Mouse (Mus musculus) hindbrain, postnatal 0 days (tissue): ENCODE results near the gene Gm13278. TPM values are rescaled to one million over a fixed set of nuclear protein-coding genes. Genes with fewer than 3 reads are reported as not detected.
"Not testable (repeated sequence)": the region's sequence is repeated elsewhere in the genome, so short reads cannot be mapped to it uniquely, and the experiment has no call there.

ENCODE experiments used
- ATAC-seq: fragments of 200-750 bp; cut with Nextera tagmentation; 2 replicates; pipeline ENCODE4 v1.8.0; 2017; ENCODE audit warnings: mild to moderate bottlenecking, moderate TSS enrichment, moderate library complexity
- DNase-seq: peaks from one replicate; pipeline ENCODE4 v3.0.0-alpha.2; 2015; ENCODE audit warnings: low spot score
- H3K27ac ChIP-seq: fragments of 300-500 bp; sonication (generic); 2 replicates; pipeline ENCODE4 v1.5.1; 2014; ENCODE audit warnings: mild to moderate bottlenecking
- H3K27me3 ChIP-seq: fragments of 300-500 bp; sonication (generic); 2 replicates; pipeline ENCODE4 v1.6.1; 2014; ENCODE audit warnings: low read length, mixed read lengths; ENCODE audit not compliant: insufficient read depth
- H3K36me3 ChIP-seq: fragments of 300-500 bp; sonication (generic); 2 replicates; pipeline ENCODE4 v1.6.1; 2014; ENCODE audit warnings: low read length, mixed read lengths; ENCODE audit not compliant: insufficient read depth
- H3K4me1 ChIP-seq: fragments of 300-500 bp; sonication (generic); 2 replicates; pipeline ENCODE4 v1.6.1; 2014; ENCODE audit warnings: antibody characterized with exemption, low read length, mixed read lengths; ENCODE audit not compliant: insufficient read depth
- H3K4me2 ChIP-seq: fragments of 300-500 bp; sonication (generic); 2 replicates; pipeline ENCODE4 v1.6.1; 2014; ENCODE audit warnings: low read depth, mild to moderate bottlenecking, low read length, moderate library complexity, mixed read lengths
- H3K4me3 ChIP-seq: fragments of 300-500 bp; sonication (generic); 2 replicates; pipeline ENCODE4 v1.5.1; 2014; ENCODE audit warnings: low read length
- H3K9ac ChIP-seq: fragments of 300-500 bp; sonication (generic); replicated peaks from 2 replicates; pipeline ENCODE4 v1.6.1; 2014; ENCODE audit warnings: mild to moderate bottlenecking, low read length, moderate library complexity, mixed read lengths
- H3K9me3 ChIP-seq: fragments of 300-500 bp; sonication (generic); 2 replicates; pipeline ENCODE4 v1.6.1; 2016; ENCODE audit warnings: low read length, mixed read lengths
- CTCF ChIP-seq: IDR thresholded peaks from 2 replicates; pipeline ENCODE4 v1.5.1; 2016; ENCODE audit warnings: antibody characterized with exemption, control low read depth, low read depth
- WGBS: fragments of 180-500 bp; shearing (Covaris S2); extraction: QIAGEN DNeasy Blood & Tissue Kit; methylation state at CpG from one replicate; pipeline ENCODE4 v1.1.7; 2014; 5-methylcytosine and 5-hydroxymethylcytosine counted together
- polyA plus RNA-seq: library from polyadenylated mRNA; unstranded; fragments of >200 nt; fragmentation: Nextera tagmentation; extraction: Ambion mirVana; gene quantifications from 2 replicates; pipeline ENCODE4 v1.2.1, GENCODE M21; 2015
- total RNA-seq: library from RNA; depleted of rRNA; stranded (reverse); fragments of >200 nt; gene quantifications from 2 replicates; pipeline ENCODE4 v1.2.3, GENCODE M21; 2014

Gene Gm13278
- total and polyA plus RNA-seq, 2 experiments from 2014 or later = not detected

- 48% methylated on average over 15 of the region's 18 CpGs for WGBS
- DNase-seq, ATAC-seq, H3K36me3 ChIP-seq, H3K4me3 ChIP-seq, H3K27ac ChIP-seq, H3K4me1 ChIP-seq, H3K4me2 ChIP-seq, H3K9ac ChIP-seq, H3K27me3 ChIP-seq, H3K9me3 ChIP-seq: not testable (repeated sequence)
Measured at GRCm38 (mm10) chr4:88780320-88780719, 11.0 kb upstream of the Gm13278 start.

- not testable (repeated sequence) for H3K27me3 ChIP-seq, H3K9me3 ChIP-seq, H3K36me3 ChIP-seq, H3K27ac ChIP-seq, H3K4me3 ChIP-seq, ATAC-seq, H3K4me1 ChIP-seq, DNase-seq, H3K9ac ChIP-seq
- H3K4me2 ChIP-seq = peak within 1 kb of the TSS; percentile 23; the same call in 1 of the 2 replicates
- 14% methylated on average over 4 of the region's 7 CpGs for WGBS
Measured at GRCm38 (mm10) chr4:88781831-88782230, 9.5 kb upstream of the Gm13278 start, which contains the start of gene Ifnz. Gene Ifnz, plus strand, starts transcription at chr4:88782131.

GRCm38 (mm10) chr4:88782335-88782734 is 9.0 kb upstream of the Gm13278 start:
- not testable (repeated sequence) for ATAC-seq, H3K9me3 ChIP-seq, H3K36me3 ChIP-seq, H3K4me3 ChIP-seq, H3K4me1 ChIP-seq, DNase-seq, H3K27me3 ChIP-seq, H3K9ac ChIP-seq, H3K27ac ChIP-seq
- H3K4me2 ChIP-seq = peak overlapping the region; percentile 23; the same call in 1 of the 2 replicates
- 2% methylated on average over 11 of the region's 31 CpGs for WGBS

- not testable (repeated sequence) for H3K36me3 ChIP-seq, H3K27ac ChIP-seq, H3K4me2 ChIP-seq, ATAC-seq, H3K27me3 ChIP-seq, H3K4me3 ChIP-seq, H3K9ac ChIP-seq, H3K9me3 ChIP-seq, DNase-seq, H3K4me1 ChIP-seq
- no CpG with 5 or more reads among the region's 27 CpGs for whole genome bisulfite sequencing
Measured at GRCm38 (mm10) chr4:88785409-88785808, 5.9 kb upstream of the Gm13278 start, which contains the start of gene Gm13276. Gene Gm13276, plus strand, starts transcription at chr4:88785709.

- not testable (repeated sequence) for DNase-seq, ATAC-seq, H3K9me3 ChIP-seq, H3K4me2 ChIP-seq, H3K4me1 ChIP-seq, H3K27me3 ChIP-seq, H3K9ac ChIP-seq, H3K36me3 ChIP-seq, H3K27ac ChIP-seq, H3K4me3 ChIP-seq
- WGBS = no CpG with 5 or more reads among the region's 28 CpGs
- peak; percentile 59 for TF ChIP-seq CTCF
Measured at GRCm38 (mm10) chr4:88788402-88788801, 2.9 kb upstream of the Gm13278 start, which contains the start of gene Gm13277. Gene Gm13277, plus strand, starts transcription at chr4:88788632.

- ATAC-seq, H3K36me3 ChIP-seq, DNase-seq, H3K4me2 ChIP-seq, H3K27ac ChIP-seq, H3K27me3 ChIP-seq, H3K4me3 ChIP-seq, H3K9me3 ChIP-seq, H3K4me1 ChIP-seq, H3K9ac ChIP-seq: not testable (repeated sequence)
- WGBS = 0% methylated on average over 2 of the region's 52 CpGs
- peak; percentile 43; the same call in 1 of the 2 replicates for TF ChIP-seq CTCF
Measured at GRCm38 (mm10) chr4:88793936-88794675, 2.8 kb downstream of the Gm13278 start, which contains the start of gene Gm13275. Gene Gm13275, plus strand, starts transcription at chr4:88794487.

GRCm38 (mm10) chr4:88797097-88797496 is 5.7 kb downstream of the Gm13278 start, which contains the start of gene Gm13279:
Gene Gm13279, plus strand, starts transcription at chr4:88797397.
- H3K36me3 ChIP-seq, ATAC-seq, H3K4me2 ChIP-seq, H3K9ac ChIP-seq, H3K27me3 ChIP-seq, H3K9me3 ChIP-seq, DNase-seq, H3K4me1 ChIP-seq, H3K27ac ChIP-seq, H3K4me3 ChIP-seq: not testable (repeated sequence)
- WGBS = no CpG with 5 or more reads among the region's 28 CpGs

GRCm38 (mm10) chr4:88799365-88799764 is 8.0 kb downstream of the Gm13278 start, which contains the start of gene Gm13285:
Gene Gm13285, plus strand, starts transcription at chr4:88799665.
- 17% methylated on average over 4 of the region's 7 CpGs for WGBS

GRCm38 (mm10) chr4:88802954-88803353 is 11.6 kb downstream of the Gm13278 start, which contains the start of gene Gm13287:
Gene Gm13287, plus strand, starts transcription at chr4:88803254.
- H3K27me3 ChIP-seq, H3K4me1 ChIP-seq, H3K9ac ChIP-seq, H3K4me2 ChIP-seq, H3K9me3 ChIP-seq, ATAC-seq, H3K4me3 ChIP-seq, H3K27ac ChIP-seq, H3K36me3 ChIP-seq, DNase-seq: not testable (repeated sequence)
- WGBS = no CpG with 5 or more reads among the region's 29 CpGs

More at GRCm38 (mm10) chr4:88799365-88799764, 8.0 kb downstream of the Gm13278 start, which contains the start of gene Gm13285:
- not testable (repeated sequence) for DNase-seq, H3K27ac ChIP-seq, ATAC-seq, H3K4me3 ChIP-seq, H3K27me3 ChIP-seq, H3K9ac ChIP-seq, H3K4me1 ChIP-seq, H3K9me3 ChIP-seq, H3K4me2 ChIP-seq, H3K36me3 ChIP-seq

- not testable (repeated sequence) for H3K27me3 ChIP-seq, H3K9ac ChIP-seq, H3K4me3 ChIP-seq, H3K9me3 ChIP-seq, H3K36me3 ChIP-seq, H3K4me1 ChIP-seq, DNase-seq, H3K4me2 ChIP-seq, H3K27ac ChIP-seq, ATAC-seq
- no CpG with 5 or more reads among the region's 8 CpGs for WGBS
Measured at GRCm38 (mm10) chr4:88805231-88805630, 13.9 kb downstream of the Gm13278 start, which contains the start of gene Gm13288. Gene Gm13288, plus strand, starts transcription at chr4:88805531.
